Mouse (Mus musculus) lung, postnatal 14 days (tissue): ENCODE measurements around the gene Mdm2.
"Not testable (repeated sequence)": the region's sequence is repeated elsewhere in the genome, so short reads cannot be mapped to it uniquely, and the experiment has no call there.

Experiments used
- DNase-seq: peaks from one replicate; pipeline ENCODE4 v3.0.0; 2021

Gene Mdm2

GRCm38 (mm10) chr10:117748276-117749049, 37.9 kb upstream of the Mdm2 start:
- DNase-seq: no peak

GRCm38 (mm10) chr10:117747711-117748110, 37.2 kb upstream of the Mdm2 start:
- DNase-seq: no peak

GRCm38 (mm10) chr10:117746297-117746883, 35.8 kb upstream of the Mdm2 start, which contains the start of gene Slc35e3:
Slc35e3 (minus strand) TSS chr10:117746365.
- peak; percentile 98 for DNase-seq

GRCm38 (mm10) chr10:117745570-117746296, 35.2 kb upstream of the Mdm2 start:
- not testable (repeated sequence) for DNase-seq

- DNase-seq: no peak
Observed at GRCm38 (mm10) chr10:117743917-117744316, 33.4 kb upstream of the Mdm2 start.

GRCm38 (mm10) chr10:117743182-117743581, 32.6 kb upstream of the Mdm2 start:
- no peak for DNase-seq

- DNase-seq: no peak
Observed at GRCm38 (mm10) chr10:117742618-117743017, 32.1 kb upstream of the Mdm2 start.

- DNase-seq: no peak
Observed at GRCm38 (mm10) chr10:117741698-117742475, 31.3 kb upstream of the Mdm2 start.

- DNase-seq: no peak
Observed at GRCm38 (mm10) chr10:117740921-117741320, 30.4 kb upstream of the Mdm2 start.

- DNase-seq: no peak
Observed at GRCm38 (mm10) chr10:117740171-117740570, 29.6 kb upstream of the Mdm2 start.

GRCm38 (mm10) chr10:117739648-117739948, 29.0 kb upstream of the Mdm2 start:
- DNase-seq: no peak

- no peak for DNase-seq
Observed at GRCm38 (mm10) chr10:117738928-117739647, 28.5 kb upstream of the Mdm2 start.

GRCm38 (mm10) chr10:117738140-117738921, 27.8 kb upstream of the Mdm2 start:
- no peak for DNase-seq

GRCm38 (mm10) chr10:117737498-117737897, 26.9 kb upstream of the Mdm2 start:
- DNase-seq: not testable (repeated sequence)

GRCm38 (mm10) chr10:117737075-117737474, 26.5 kb upstream of the Mdm2 start:
- DNase-seq: no peak

- DNase-seq: no peak
Observed at GRCm38 (mm10) chr10:117736573-117736972, 26.0 kb upstream of the Mdm2 start.

GRCm38 (mm10) chr10:117735396-117735795, 24.8 kb upstream of the Mdm2 start:
- not testable (repeated sequence) for DNase-seq

GRCm38 (mm10) chr10:117734104-117734852, 23.7 kb upstream of the Mdm2 start:
- DNase-seq: not testable (repeated sequence)

- not testable (repeated sequence) for DNase-seq
Observed at GRCm38 (mm10) chr10:117733626-117734025, 23.1 kb upstream of the Mdm2 start.

GRCm38 (mm10) chr10:117732962-117733592, 22.5 kb upstream of the Mdm2 start:
- no peak for DNase-seq
